Mouse (Mus musculus): ENCODE measurements around the gene 2410004B18Rik. TPM values are rescaled to one million over a fixed set of nuclear protein-coding genes. Genes with fewer than 3 reads are reported as not detected.
A peak's percentile ranks its signal among the peaks of the same experiment; 100 is the strongest.
"Not testable (repeated sequence)": the region's sequence is repeated elsewhere in the genome, so short reads cannot be mapped to it uniquely, and the experiment has no call there.

Gene 2410004B18Rik
- polyA plus RNA-seq, 1 experiment = 18.7 TPM

- H3K4me3 ChIP-seq = no peak overlapping the region
- no peaks in the 10 kb centered on the region for H3K27me3 ChIP-seq (ENCODE audit: control insufficient read depth, insufficient read depth, insufficient read length)
- no peak overlapping the region for H3ac ChIP-seq (ENCODE audit: control insufficient read depth, insufficient read length)
- TF ChIP-seq USF1 (IDR thresholded peaks at IDR 0.05; ENCODE audit: low read depth) (no peak), MYOD1 (IDR thresholded peaks at IDR 0.05; ENCODE audit: control insufficient read depth in 1 of 3, insufficient read length in 2 of 3, low read depth in 2 of 3) (peak in 1 of 3 experiments; percentile 60)
- no peaks in the 10 kb centered on the region for H3K36me3 ChIP-seq (ENCODE audit: control insufficient read depth, insufficient read depth)
- no peaks in the 10 kb centered on the region for H3K79me2 ChIP-seq (ENCODE audit: control insufficient read depth, insufficient read depth)
- H3K4me2 ChIP-seq (ENCODE audit: low read depth) = no peak overlapping the region
Measured at GRCm38 (mm10) chr3:145913263-145913662, 24.6 kb upstream of the 2410004B18Rik start.

DNA sequence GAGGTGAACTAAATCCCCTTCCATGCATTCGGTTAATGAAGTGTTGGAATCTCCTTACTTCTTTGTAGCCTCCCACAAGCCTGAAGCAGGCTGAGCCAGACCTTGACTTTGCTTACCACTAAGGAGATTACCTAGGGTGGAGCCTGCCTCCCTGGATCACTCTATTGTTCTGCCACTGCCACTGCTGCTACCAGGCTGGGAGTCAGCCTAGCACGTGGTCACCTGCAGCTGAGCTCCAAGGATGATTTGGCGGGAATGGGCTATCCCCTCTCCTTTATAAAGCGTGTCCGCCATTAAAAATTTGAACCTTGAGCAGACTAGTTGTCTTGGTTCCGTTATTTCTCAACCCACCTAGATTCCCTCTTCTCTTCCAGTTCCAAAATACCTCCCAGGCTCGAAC, 23.9 kb upstream of the 2410004B18Rik start:
- H3K4me2 ChIP-seq (ENCODE audit: low read depth); H3K27me3 ChIP-seq (ENCODE audit: control insufficient read depth, insufficient read depth, insufficient read length); H3K79me2 ChIP-seq (ENCODE audit: control insufficient read depth, insufficient read depth); H3ac ChIP-seq (ENCODE audit: control insufficient read depth, insufficient read length); H3K36me3 ChIP-seq (ENCODE audit: control insufficient read depth, insufficient read depth); H3K4me3 ChIP-seq: not testable (repeated sequence)

GRCm38 (mm10) chr3:145916374-145916773, 21.4 kb upstream of the 2410004B18Rik start:
- Histone ChIP-seq H3K79me2 (ENCODE audit: control insufficient read depth, insufficient read depth) (no peaks in the 10 kb centered on the region), H3K4me3 (no peak overlapping the region), H3K36me3 (ENCODE audit: control insufficient read depth, insufficient read depth) (no peaks in the 10 kb centered on the region), H3K27me3 (ENCODE audit: control insufficient read depth, insufficient read depth, insufficient read length) (no peaks in the 10 kb centered on the region), H3K4me2 (ENCODE audit: low read depth) (no peak overlapping the region), H3ac (ENCODE audit: control insufficient read depth, insufficient read length) (no peak overlapping the region)
- TF ChIP-seq USF1 (IDR thresholded peaks at IDR 0.05; ENCODE audit: low read depth) (no peak), E2F4 (IDR thresholded peaks at IDR 0.05; ENCODE audit: insufficient read depth) (no peak), REST (IDR thresholded peaks at IDR 0.05; ENCODE audit: insufficient read depth, insufficient read length) (no peak), SRF (IDR thresholded peaks at IDR 0.05; ENCODE audit: control insufficient read depth, insufficient read length, low read depth) (no peak), MYOD1 (IDR thresholded peaks at IDR 0.05; ENCODE audit: control insufficient read depth in 1 of 3, insufficient read length in 2 of 3, low read depth in 2 of 3) (no peak), TCF3 (IDR thresholded peaks at IDR 0.05; ENCODE audit: insufficient read length, low read depth) (no peak), MYOG (IDR thresholded peaks at IDR 0.05; ENCODE audit: control insufficient read depth in 1 of 3, insufficient read depth in 1 of 3, insufficient read length in 2 of 3, low read depth in 2 of 3) (no peak), POLR2A (IDR thresholded peaks at IDR 0.05; ENCODE audit: insufficient read length, low read depth) (no peak), TCF12 (IDR thresholded peaks at IDR 0.05; ENCODE audit: insufficient read depth, poor library complexity, severe bottlenecking) (no peak), CEBPB (IDR thresholded peaks at IDR 0.05; ENCODE audit: insufficient read depth, poor library complexity, severe bottlenecking) (no peak), MAX (IDR thresholded peaks at IDR 0.05; ENCODE audit: low read depth) (no peak), POLR2AphosphoS2 (IDR thresholded peaks at IDR 0.05; ENCODE audit: insufficient read length, low read depth) (no peak)

- H3K4me2 ChIP-seq (ENCODE audit: low read depth) = no peak overlapping the region
- no peaks in the 10 kb centered on the region for H3K27me3 ChIP-seq (ENCODE audit: control insufficient read depth, insufficient read depth, insufficient read length)
- no peaks in the 10 kb centered on the region for H3K36me3 ChIP-seq (ENCODE audit: control insufficient read depth, insufficient read depth)
- no peaks in the 10 kb centered on the region for H3K79me2 ChIP-seq (ENCODE audit: control insufficient read depth, insufficient read depth)
- no peak overlapping the region for H3K4me3 ChIP-seq
- TF ChIP-seq TCF12 (IDR thresholded peaks at IDR 0.05; ENCODE audit: insufficient read depth, poor library complexity, severe bottlenecking) (no peak), POLR2A (IDR thresholded peaks at IDR 0.05; ENCODE audit: insufficient read length, low read depth) (no peak)
- no peak overlapping the region for H3ac ChIP-seq (ENCODE audit: control insufficient read depth, insufficient read length)
Measured at GRCm38 (mm10) chr3:145916826-145917225, 21.0 kb upstream of the 2410004B18Rik start.

DNA sequence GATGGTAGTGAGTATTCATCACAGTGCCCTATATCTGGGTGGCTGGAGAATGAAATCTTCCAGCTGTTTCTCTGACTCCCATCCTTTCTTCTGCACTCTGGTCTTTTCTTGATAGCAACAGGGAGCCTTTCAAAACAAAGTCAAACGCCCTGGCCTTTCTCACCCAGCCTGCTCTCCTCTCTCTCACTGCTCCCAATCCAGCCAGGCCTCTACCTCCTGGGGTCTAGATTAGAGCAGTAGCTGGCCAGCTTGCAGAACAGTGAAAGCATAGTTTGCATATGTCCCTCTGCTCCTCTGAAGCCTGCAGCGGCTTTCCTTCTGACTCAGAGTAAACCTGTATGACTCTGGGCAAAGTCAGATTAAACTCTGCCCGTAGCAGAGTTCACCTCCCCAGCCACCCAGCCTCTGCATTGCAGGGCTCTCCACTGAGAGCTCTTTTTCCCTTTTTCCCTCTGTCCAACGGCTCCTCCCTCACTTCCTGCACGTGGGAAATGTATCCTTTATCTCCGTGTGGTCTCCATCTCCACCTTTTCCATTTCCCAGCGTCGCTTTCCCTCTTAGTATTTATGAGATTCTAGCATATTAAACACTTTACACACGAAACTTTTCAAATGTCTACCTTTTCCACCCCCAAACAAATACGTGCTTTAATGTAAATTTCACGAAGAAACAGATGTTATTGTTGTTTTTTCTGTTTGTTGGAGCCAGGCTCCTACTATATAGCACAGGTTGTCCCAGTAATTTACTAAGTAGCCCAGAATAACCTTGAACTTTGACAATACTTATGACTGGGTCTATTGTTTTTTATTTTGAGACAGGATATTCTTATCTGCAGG, 15.6 kb upstream of the 2410004B18Rik start, which contains the start of gene Bcl10:
Gene Bcl10, plus strand, starts transcription at position 786 of the 836 bp plus-strand sequence.
- Histone ChIP-seq H3K79me2 (ENCODE audit: control insufficient read depth, insufficient read depth) (peaks cover 28% of the 10 kb centered on the region), H3K4me2 (ENCODE audit: low read depth) (peak within 1 kb of the TSS; percentile 96), H3ac (ENCODE audit: control insufficient read depth, insufficient read length) (no peak within 1 kb of the TSS), H3K36me3 (ENCODE audit: control insufficient read depth, insufficient read depth) (no peaks in the 10 kb centered on the region), H3K4me3 (peak within 1 kb of the TSS; percentile 85), H3K27me3 (ENCODE audit: control insufficient read depth, insufficient read depth, insufficient read length) (no peaks in the 10 kb centered on the region)
- TF ChIP-seq USF1 (IDR thresholded peaks at IDR 0.05; ENCODE audit: low read depth) (no peak), MYOD1 (IDR thresholded peaks at IDR 0.05; ENCODE audit: control insufficient read depth in 1 of 3, insufficient read length in 2 of 3, low read depth in 2 of 3) (no peak), TCF12 (IDR thresholded peaks at IDR 0.05; ENCODE audit: insufficient read depth, poor library complexity, severe bottlenecking) (no peak), REST (IDR thresholded peaks at IDR 0.05; ENCODE audit: insufficient read depth, insufficient read length) (no peak), POLR2AphosphoS2 (IDR thresholded peaks at IDR 0.05; ENCODE audit: insufficient read length, low read depth) (no peak)

DNA sequence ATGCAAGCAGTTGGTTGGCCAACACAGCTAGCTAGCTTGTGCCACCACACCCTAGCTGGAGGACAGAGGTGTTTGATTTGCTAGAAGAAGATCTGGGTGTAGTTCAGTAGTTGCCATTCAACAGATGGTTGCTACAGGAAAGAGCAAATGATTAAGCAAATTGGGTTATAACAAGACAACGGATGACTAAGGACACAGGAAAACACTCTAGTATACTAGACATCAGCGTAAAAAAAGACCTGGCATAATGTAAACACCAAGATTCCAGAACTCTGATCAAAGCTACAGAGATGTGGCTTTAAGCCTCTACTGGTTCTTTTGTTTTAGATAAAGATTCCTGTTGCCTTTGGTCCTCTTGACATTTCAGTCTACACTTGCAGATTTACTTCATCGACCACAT, 14.8 kb upstream of the 2410004B18Rik start:
- TF ChIP-seq POLR2AphosphoS2 (IDR thresholded peaks at IDR 0.05; ENCODE audit: insufficient read length, low read depth) = no peak
- no peak for TF ChIP-seq POLR2A (IDR thresholded peaks at IDR 0.05; ENCODE audit: insufficient read length, low read depth)
- no peak for TF ChIP-seq MAX (IDR thresholded peaks at IDR 0.05; ENCODE audit: low read depth)
- no peak for TF ChIP-seq MYOD1 (IDR thresholded peaks at IDR 0.05; ENCODE audit: control insufficient read depth in 1 of 3, insufficient read length in 2 of 3, low read depth in 2 of 3)
- TF ChIP-seq SRF (IDR thresholded peaks at IDR 0.05; ENCODE audit: control insufficient read depth, insufficient read length, low read depth) = no peak
- TF ChIP-seq TCF3 (IDR thresholded peaks at IDR 0.05; ENCODE audit: insufficient read length, low read depth) = no peak
- TF ChIP-seq CEBPB (IDR thresholded peaks at IDR 0.05; ENCODE audit: insufficient read depth, poor library complexity, severe bottlenecking) = no peak
- no peak for TF ChIP-seq TCF12 (IDR thresholded peaks at IDR 0.05; ENCODE audit: insufficient read depth, poor library complexity, severe bottlenecking)
- TF ChIP-seq E2F4 (IDR thresholded peaks at IDR 0.05; ENCODE audit: insufficient read depth) = no peak
- TF ChIP-seq REST (IDR thresholded peaks at IDR 0.05; ENCODE audit: insufficient read depth, insufficient read length) = no peak
- TF ChIP-seq MYOG (IDR thresholded peaks at IDR 0.05; ENCODE audit: control insufficient read depth in 1 of 3, insufficient read depth in 1 of 3, insufficient read length in 2 of 3, low read depth in 2 of 3) = no peak
- no peak for TF ChIP-seq USF1 (IDR thresholded peaks at IDR 0.05; ENCODE audit: low read depth)
- Histone ChIP-seq H3K36me3 (ENCODE audit: control insufficient read depth, insufficient read depth) (no peaks in the 10 kb centered on the region), H3K4me2 (ENCODE audit: low read depth) (peak overlapping the region; percentile 96), H3K79me2 (ENCODE audit: control insufficient read depth, insufficient read depth) (peaks cover 35% of the 10 kb centered on the region), H3K4me3 (peak overlapping the region; percentile 85), H3K27me3 (ENCODE audit: control insufficient read depth, insufficient read depth, insufficient read length) (no peaks in the 10 kb centered on the region), H3ac (ENCODE audit: control insufficient read depth, insufficient read length) (no peak overlapping the region)

Measured in myocyte (in vitro differentiated cells).